In the genomic region with DNA sequence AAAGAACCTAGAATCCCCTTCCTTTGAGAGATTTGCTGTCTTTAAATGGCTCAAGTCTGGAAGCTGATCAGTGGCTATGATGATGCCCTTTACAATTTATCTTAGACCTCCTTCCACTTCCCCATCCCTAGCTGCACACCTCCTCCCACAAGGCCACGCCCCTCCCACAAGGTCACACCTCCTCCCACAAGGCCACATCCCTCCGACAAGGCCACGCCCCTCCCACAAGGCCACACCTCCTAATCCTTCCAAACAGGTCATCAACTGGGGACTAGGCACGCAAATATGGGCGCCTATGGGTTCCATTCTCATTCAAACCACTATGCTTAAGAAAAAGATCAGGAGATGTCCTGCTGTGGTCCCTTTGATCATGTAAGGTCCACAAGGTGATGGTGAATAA, we compare ENCODE assay signal across 17 mouse cellular contexts.
DNase-seq lines count a peak whose midpoint lies in the region.
"Had no signal": no experiment of that assay in that cellular context is flagged by ENCODE, and none has a peak within 500 bp of the region (broad histone marks: within the 10 kb centered on the region; RNA-seq: fewer than 3 reads in every experiment).

No protein-coding gene starts in this region.

- intact Hi-C loops in heart, postnatal 25 days (cut with DNase I) = no loop called here

- DNase-seq in heart, adult 11 months = peak; percentile 55
- no peak for DNase-seq in heart, postnatal 25 days (ENCODE audit: low spot score)
- peak; percentile 4 for DNase-seq in thymus, postnatal 25 days
- no peak for DNase-seq in thymus, postnatal 0 days (ENCODE audit: low spot score)
- peak; percentile 86 for DNase-seq in ZHBTc4 (ENCODE audit: low read depth, low spot score)
- DNase-seq in layer of hippocampus, postnatal 14 days (ENCODE audit: low spot score in 2 of 2) = no peak
- DNase-seq in layer of hippocampus, postnatal 36 days = no peak
- DNase-seq in urinary bladder, postnatal 36 days (ENCODE audit: low spot score in 2 of 2) = no peak
- DNase-seq: adrenal gland, postnatal 36 days; cerebellum, adult 11-12 months; cerebellum, postnatal 10 days; forebrain, postnatal 0 days; gastrocnemius, postnatal 14 days; heart, adult 2 months; heart, postnatal 14 days; kidney, adult 11 months; right cerebral cortex, adult 18-20 months had no signal

Comparison
In these comparisons a context has a peak if more than half of its experiments do, and no peak if none do; other contexts are left out.
1. DNase-seq: peak in heart, adult 11 months (single experiment), thymus, postnatal 25 days (single experiment) and ZHBTc4 (single experiment); none in heart, postnatal 25 days (single experiment), thymus, postnatal 0 days (single experiment), layer of hippocampus, postnatal 14 days (0 of 2), layer of hippocampus, postnatal 36 days (0 of 2) and urinary bladder, postnatal 36 days (0 of 2).